ENCODE assay signal across 9 mouse cellular contexts in the genomic region with DNA sequence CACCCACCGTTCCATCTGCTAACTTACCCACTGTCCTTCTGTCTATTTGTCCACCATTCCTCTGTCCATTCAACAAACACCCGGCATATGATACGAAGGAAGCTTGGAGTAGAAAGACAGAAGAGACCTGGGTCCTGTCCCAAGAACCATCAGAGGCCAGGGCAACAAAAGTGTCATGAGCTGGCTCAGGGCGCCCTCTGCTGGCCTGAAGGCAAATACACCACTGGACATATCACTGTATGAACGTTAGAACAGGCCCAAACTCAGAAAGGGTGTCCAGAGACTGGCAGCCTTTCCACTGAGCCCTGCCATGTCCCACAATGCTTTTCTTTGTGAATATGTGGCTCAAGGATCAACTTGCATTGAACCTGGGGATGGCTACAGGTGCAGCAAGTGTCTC.
DNase-seq lines count a peak whose midpoint lies in the region; TF ChIP-seq lines count a peak whose summit lies in the region.
"Had no signal": no experiment of that assay in that cellular context is flagged by ENCODE, and none has a peak within 500 bp of the region (broad histone marks: within the 10 kb centered on the region; RNA-seq: fewer than 3 reads in every experiment).

No protein-coding gene starts in this region.

- WGBS in large intestine, adult 2 months: 25% methylated on average over 5 of the region's 5 CpGs

- TF ChIP-seq CTCF in ES-Bruce4 (IDR thresholded peaks at IDR 0.05; ENCODE audit: low read depth, low read length): peak; percentile 96

- peak; percentile 45 for DNase-seq in heart, adult 8-10 months (ENCODE audit: low spot score)
- no peak for DNase-seq in heart, adult 11 months
- peak; percentile 14 for DNase-seq in c-Kit-positive CD71-positive TER-119-positive erythroid progenitor cells, embryonic 14.5 days (ENCODE audit: low spot score)
- peak; percentile 24 to 52 for DNase-seq in gastrocnemius, adult 8-10 months (ENCODE audit: low spot score in 2 of 2)
- peak; percentile 35 for DNase-seq in large intestine, adult 2 months (ENCODE audit: low read depth, low spot score)
- DNase-seq in lung, postnatal 4 days: peak; percentile 64 to 72
- peak; percentile 45 for DNase-seq in urinary bladder, adult 2 months (ENCODE audit: low spot score)
- DNase-seq: liver, embryonic 13.5 days had no signal

- no peak overlapping the region for H3K4me3 ChIP-seq in ES-Bruce4 (ENCODE audit: low read depth, low read length)
- H3K4me3 ChIP-seq: liver, embryonic 13.5 days had no signal

- no peak overlapping the region for H3K9ac ChIP-seq in ES-Bruce4 (ENCODE audit: low read depth, poor library complexity, severe bottlenecking)
- H3K9ac ChIP-seq: liver, embryonic 13.5 days had no signal

- H3K4me1 ChIP-seq in ES-Bruce4 (ENCODE audit: control insufficient read depth, insufficient read depth, low read length): peaks cover 9% of the 10 kb centered on the region
- H3K4me1 ChIP-seq: liver, embryonic 13.5 days had no signal

- no peak for TF ChIP-seq POLR2A in ES-Bruce4 (IDR thresholded peaks at IDR 0.05; ENCODE audit: insufficient read depth, low read length)

- H3K27ac ChIP-seq in ES-Bruce4 (ENCODE audit: insufficient read depth, low read length): 0 out of 2 replicates have a peak overlapping the region, but pooled peaks have one; percentile 0
- H3K27ac ChIP-seq: liver, embryonic 13.5 days had no signal

- no peaks in the 10 kb centered on the region for H3K9me3 ChIP-seq in ES-Bruce4 (replicated peaks; ENCODE audit: control insufficient read depth, insufficient read depth, low read length, poor library complexity, severe bottlenecking)
- H3K9me3 ChIP-seq: liver, embryonic 13.5 days had no signal

- TF ChIP-seq EP300 in ES-Bruce4 (IDR thresholded peaks at IDR 0.05; ENCODE audit: insufficient read depth, low read depth, low read length): 0 out of 2 replicates have a peak, but pooled peaks have one; percentile 20

- H3K27me3 ChIP-seq in ES-Bruce4 (ENCODE audit: control insufficient read depth, insufficient read depth, low read length, poor library complexity, severe bottlenecking): no peaks in the 10 kb centered on the region
- H3K27me3 ChIP-seq: liver, embryonic 13.5 days had no signal

- no peaks in the 10 kb centered on the region for H3K36me3 ChIP-seq in ES-Bruce4 (ENCODE audit: control insufficient read depth, insufficient read depth, low read length, poor library complexity, severe bottlenecking)
- H3K36me3 ChIP-seq: liver, embryonic 13.5 days had no signal
